ENCODE assay signal across 35 mouse cellular contexts in genomic region chr12:30048848-30049247, GRCm38 (mm10).
"Had no signal": no experiment of that assay in that cellular context is flagged by ENCODE, and none has a peak within 500 bp of the region (broad histone marks: within the 10 kb centered on the region; RNA-seq: fewer than 3 reads in every experiment).

No protein-coding gene starts in this region.

- ATAC-seq: hindbrain, embryonic 16.5 days; hindbrain, postnatal 0 days; inflammation-experienced regulatory T-cells, adult 6 months; intestine, embryonic 15.5 days; intestine, embryonic 16.5 days; intestine, postnatal 0 days had no signal

- H3K4me1 ChIP-seq: heart, embryonic 10.5 days; heart, embryonic 12.5 days; heart, embryonic 13.5 days; heart, embryonic 15.5 days; hindbrain, embryonic 12.5 days; hindbrain, embryonic 13.5 days; intestine, embryonic 15.5 days; kidney, embryonic 15.5 days had no signal

- H3K4me2 ChIP-seq: heart, embryonic 11.5 days; heart, embryonic 12.5 days; heart, embryonic 13.5 days; heart, embryonic 15.5 days; hindbrain, embryonic 12.5 days; hindbrain, embryonic 13.5 days; hindbrain, embryonic 14.5 days; intestine, embryonic 15.5 days; kidney, embryonic 15.5 days had no signal

- H3K9me3 ChIP-seq: heart, embryonic 10.5 days; heart, embryonic 12.5 days; heart, embryonic 13.5 days; heart, embryonic 15.5 days; hindbrain, embryonic 12.5 days; hindbrain, embryonic 13.5 days; intestine, embryonic 15.5 days; kidney, embryonic 15.5 days had no signal

- H3K36me3 ChIP-seq: heart, embryonic 10.5 days; heart, embryonic 12.5 days; heart, embryonic 13.5 days; heart, embryonic 15.5 days; hindbrain, embryonic 12.5 days; hindbrain, embryonic 13.5 days; intestine, embryonic 15.5 days; kidney, embryonic 15.5 days had no signal

- H3K27ac ChIP-seq: heart, adult 2 months; heart, embryonic 10.5 days; heart, embryonic 13.5 days; heart, embryonic 15.5 days; hindbrain, embryonic 12.5 days; hindbrain, embryonic 13.5 days; hindbrain, embryonic 14.5 days; hindbrain, postnatal 0 days; intestine, embryonic 15.5 days; kidney, embryonic 15.5 days; kidney, postnatal 0 days; layer of hippocampus, adult 2 months had no signal

- H3K9ac ChIP-seq: heart, embryonic 12.5 days; heart, embryonic 15.5 days; hindbrain, embryonic 12.5 days; hindbrain, embryonic 13.5 days; hindbrain, embryonic 14.5 days; intestine, embryonic 15.5 days; kidney, embryonic 15.5 days had no signal

- H3K4me3 ChIP-seq: heart, adult 2 months; heart, embryonic 10.5 days; heart, embryonic 12.5 days; heart, embryonic 13.5 days; heart, embryonic 15.5 days; hindbrain, embryonic 12.5 days; hindbrain, embryonic 13.5 days; intestine, embryonic 15.5 days; kidney, embryonic 15.5 days; layer of hippocampus, adult 2 months had no signal

- DNase-seq: heart, adult 18-20 months; heart, adult 2 months; heart, postnatal 10 days; heart, postnatal 14 days; heart, postnatal 36 days; heart, postnatal 4 days; kidney, adult 11 months; kidney, adult 18-20 months; kidney, adult 2 months; kidney, adult 8-10 months; kidney, adult 9 months; kidney, postnatal 10 days; kidney, postnatal 14 days; kidney, postnatal 25 days; kidney, postnatal 36 days; kidney, postnatal 4 days; layer of hippocampus, adult 9-11 months; layer of hippocampus, postnatal 36 days had no signal

- H3K27me3 ChIP-seq: intestine, embryonic 15.5 days; kidney, embryonic 15.5 days had no signal
